Mouse (Mus musculus) bone marrow, adult 2 months (tissue): ENCODE measurements around the gene 4930556J24Rik.

Source experiments
- CTCF ChIP-seq: fragments of 200-500 bp; IDR thresholded peaks from 2 replicates; pipeline ENCODE4 v1.5.1; 2011; ENCODE audit warnings: low read length, control low read depth; ENCODE audit not compliant: control insufficient read depth, insufficient read depth
- POLR2A ChIP-seq: fragments of 200-500 bp; IDR thresholded peaks from 2 replicates; pipeline ENCODE4 v1.6.1; 2011; ENCODE audit warnings: low read depth, mild to moderate bottlenecking, control low read depth, low read length, borderline replicate concordance; ENCODE audit not compliant: control insufficient read depth

DNA sequence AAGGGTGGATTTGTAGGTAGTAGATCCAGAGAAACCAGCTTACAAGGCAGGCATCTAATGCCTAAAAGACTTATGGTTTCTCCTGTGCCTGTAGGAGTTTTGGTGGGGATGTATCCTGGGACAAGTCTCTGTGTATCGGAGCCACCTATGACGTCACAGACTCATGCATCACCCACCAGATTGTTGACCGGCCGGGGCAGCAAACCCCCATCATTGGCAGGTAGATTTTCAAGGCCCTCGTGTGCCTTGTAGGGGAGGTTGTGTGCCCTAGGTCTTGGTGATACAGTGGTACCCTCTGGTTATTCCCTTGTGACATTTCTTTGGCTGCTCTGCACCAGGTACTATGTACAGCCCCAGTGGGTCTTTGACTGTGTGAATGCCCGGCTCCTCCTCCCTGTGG is at the start of gene 4930556J24Rik:
- no peak for TF ChIP-seq CTCF
- TF ChIP-seq POLR2A, result no peak
